Mouse (Mus musculus): Measurements from ENCODE around the gene Hcrtr1.

Gene Hcrtr1

GRCm38 (mm10) chr4:130120752-130121151 is 18.4 kb downstream of the Hcrtr1 start:
- no peak for DNase-seq (ENCODE audit: low spot score)

GRCm38 (mm10) chr4:130112732-130113131 is 26.4 kb downstream of the Hcrtr1 start:
- no peak for DNase-seq (ENCODE audit: low spot score)

GRCm38 (mm10) chr4:130112299-130112698 is 26.9 kb downstream of the Hcrtr1 start:
- no peak for DNase-seq (ENCODE audit: low spot score)

GRCm38 (mm10) chr4:130110091-130110490 is 29.1 kb downstream of the Hcrtr1 start:
- no peak for DNase-seq (ENCODE audit: low spot score)

- DNase-seq (ENCODE audit: low spot score), result no peak
Observed at GRCm38 (mm10) chr4:130109666-130110065, 29.5 kb downstream of the Hcrtr1 start.

- DNase-seq (ENCODE audit: low spot score), result no peak
Observed at GRCm38 (mm10) chr4:130108929-130109328, 30.2 kb downstream of the Hcrtr1 start.

- DNase-seq (ENCODE audit: low spot score), result peak; percentile 98
Observed at GRCm38 (mm10) chr4:130107444-130108131, 31.6 kb downstream of the Hcrtr1 start.

GRCm38 (mm10) chr4:130107065-130107443 is 32.1 kb downstream of the Hcrtr1 start:
- DNase-seq (ENCODE audit: low spot score), result peak; percentile 41

- no peak for DNase-seq (ENCODE audit: low spot score)
Observed at GRCm38 (mm10) chr4:130104584-130104983, 34.6 kb downstream of the Hcrtr1 start.

- no peak for DNase-seq (ENCODE audit: low spot score)
Observed at GRCm38 (mm10) chr4:130103632-130104031, 35.5 kb downstream of the Hcrtr1 start.

GRCm38 (mm10) chr4:130102111-130102651 is 37.0 kb downstream of the Hcrtr1 start, which contains the start of gene Pef1:
TSS of gene Pef1 (plus strand) at chr4:130102558.
- DNase-seq (ENCODE audit: low spot score), result no peak

GRCm38 (mm10) chr4:130101183-130101582 is 38.0 kb downstream of the Hcrtr1 start:
- no peak for DNase-seq (ENCODE audit: low spot score)

- no peak for DNase-seq (ENCODE audit: low spot score)
Observed at GRCm38 (mm10) chr4:130095137-130095536, 44.0 kb downstream of the Hcrtr1 start.

- peak; percentile 95 for DNase-seq (ENCODE audit: low spot score)
Observed at GRCm38 (mm10) chr4:130087293-130087692, 51.9 kb downstream of the Hcrtr1 start.

- no peak for DNase-seq (ENCODE audit: low spot score)
Observed at GRCm38 (mm10) chr4:130085246-130085820, 53.8 kb downstream of the Hcrtr1 start.

- no peak for DNase-seq (ENCODE audit: low spot score)
Observed at GRCm38 (mm10) chr4:130084331-130084945, 54.7 kb downstream of the Hcrtr1 start.

GRCm38 (mm10) chr4:130082211-130082610 is 56.9 kb downstream of the Hcrtr1 start:
- DNase-seq (ENCODE audit: low spot score), result no peak

- no peak for DNase-seq (ENCODE audit: low spot score)
Observed at GRCm38 (mm10) chr4:130081345-130082190, 57.6 kb downstream of the Hcrtr1 start.
